Mouse (Mus musculus): ENCODE measurements around the gene Pifo. TPM values are rescaled to one million over a fixed set of nuclear protein-coding genes. Genes with fewer than 3 reads are reported as not detected.
"Not testable (repeated sequence)": the region's sequence is repeated elsewhere in the genome, so short reads cannot be mapped to it uniquely, and the experiment has no call there.

The Pifo gene
- total RNA-seq (2021) = not detected

GRCm38 (mm10) chr3:106014546-106014945 lies at the start of gene Pifo:
Pifo (minus strand) TSS chr3:106014646.
- DNase-seq (ENCODE audit: low spot score in 2 of 2) = no peak
- intact Hi-C loops (cut with DNase I) = no loop called here

GRCm38 (mm10) chr3:106057966-106058365 lies 43.5 kb upstream of the Pifo start:
- intact Hi-C loops (cut with DNase I) = no loop called here
- no peak for DNase-seq (ENCODE audit: low spot score in 2 of 2)

- DNase-seq (ENCODE audit: low spot score in 2 of 2) = no peak
- intact Hi-C loops (cut with DNase I) = no loop called here
These were observed 37.5 kb upstream of the Pifo start for GRCm38 (mm10) chr3:106051896-106052295.

GRCm38 (mm10) chr3:106040306-106040705 lies 25.9 kb upstream of the Pifo start:
- intact Hi-C loops (cut with DNase I) = no loop called here
- no peak for DNase-seq (ENCODE audit: low spot score in 2 of 2)

GRCm38 (mm10) chr3:106032781-106033180 lies 18.3 kb upstream of the Pifo start, which contains the start of gene Chil5:
Chil5 (minus strand) TSS chr3:106032814.
- intact Hi-C loops (cut with DNase I) = no loop called here
- no peak for DNase-seq (ENCODE audit: low spot score in 2 of 2)

GRCm38 (mm10) chr3:106024135-106024534 lies 9.7 kb upstream of the Pifo start:
- no peak for DNase-seq (ENCODE audit: low spot score in 2 of 2)
- intact Hi-C loops (cut with DNase I) = loop anchor here (10.0 kb wide), 1 partner anchor 421 kb away; no protein-coding TSS in a partner anchor

- intact Hi-C loops (cut with DNase I) = loop anchor here (10.0 kb wide), 1 partner anchor 423 kb away; no protein-coding TSS in a partner anchor
- DNase-seq (ENCODE audit: low spot score in 2 of 2) = no peak
These were observed 7.4 kb upstream of the Pifo start for GRCm38 (mm10) chr3:106021840-106022239.

- DNase-seq (ENCODE audit: low spot score in 2 of 2); intact Hi-C loops (cut with DNase I): not testable (repeated sequence)
These were observed 11.1 kb downstream of the Pifo start for GRCm38 (mm10) chr3:106003360-106003759.

GRCm38 (mm10) chr3:106001416-106002370 lies 12.8 kb downstream of the Pifo start:
- intact Hi-C loops (cut with DNase I) = no loop called here
- peak; percentile 14 to 18 for DNase-seq (ENCODE audit: low spot score in 2 of 2)

GRCm38 (mm10) chr3:106000707-106001375 lies 13.6 kb downstream of the Pifo start:
- intact Hi-C loops (cut with DNase I) = no loop called here
- DNase-seq (ENCODE audit: low spot score in 2 of 2) = no peak

GRCm38 (mm10) chr3:105994730-105995129 lies 19.7 kb downstream of the Pifo start:
- intact Hi-C loops (cut with DNase I) = loop anchor here (5.0 kb wide), 1 partner anchor 883 kb away; no protein-coding TSS in a partner anchor
- DNase-seq (ENCODE audit: low spot score in 2 of 2) = no peak

- DNase-seq (ENCODE audit: low spot score in 2 of 2) = peak in 1 of 2 experiments; percentile 22
- intact Hi-C loops (cut with DNase I) = loop anchor here (1.0 to 5.0 kb wide), 2 partner anchors 457 to 886 kb away; no protein-coding TSS in a partner anchor
These were observed 22.7 kb downstream of the Pifo start for GRCm38 (mm10) chr3:105991653-105992283.

GRCm38 (mm10) chr3:105989611-105990010 lies 24.8 kb downstream of the Pifo start:
- DNase-seq (ENCODE audit: low spot score in 2 of 2) = not testable (repeated sequence)
- intact Hi-C loops (cut with DNase I) = loop anchor here (5.0 kb wide), 1 partner anchor 888 kb away; no protein-coding TSS in a partner anchor

GRCm38 (mm10) chr3:105974174-105974573 lies 40.3 kb downstream of the Pifo start:
- intact Hi-C loops (cut with DNase I) = no loop called here
- no peak for DNase-seq (ENCODE audit: low spot score in 2 of 2)

GRCm38 (mm10) chr3:105973411-105973810 lies 41.0 kb downstream of the Pifo start, which contains the start of gene Ovgp1:
Ovgp1 (plus strand) TSS chr3:105973711.
- DNase-seq (ENCODE audit: low spot score in 2 of 2) = no peak
- intact Hi-C loops (cut with DNase I) = no loop called here

- DNase-seq (ENCODE audit: low spot score in 2 of 2) = no peak
- intact Hi-C loops (cut with DNase I) = no loop called here
These were observed 42.5 kb downstream of the Pifo start for GRCm38 (mm10) chr3:105971831-105972446.

- no peak for DNase-seq (ENCODE audit: low spot score in 2 of 2)
- intact Hi-C loops (cut with DNase I) = no loop called here
These were observed 53.7 kb downstream of the Pifo start for GRCm38 (mm10) chr3:105960700-105961099.

- intact Hi-C loops (cut with DNase I) = no loop called here
- DNase-seq (ENCODE audit: low spot score in 2 of 2) = no peak
These were observed 54.4 kb downstream of the Pifo start, which contains the start of gene Atp5f1 for GRCm38 (mm10) chr3:105959999-105960398. Atp5f1 (minus strand) TSS chr3:105960099.

- intact Hi-C loops (cut with DNase I) = no loop called here
These were observed 54.9 kb downstream of the Pifo start for GRCm38 (mm10) chr3:105959585-105959984.

More at GRCm38 (mm10) chr3:105959585-105959984, 54.9 kb downstream of the Pifo start:
- no peak for DNase-seq (ENCODE audit: low spot score in 2 of 2)

Data from left cerebral cortex, postnatal 36 days (tissue).